Mouse (Mus musculus) MEL (cell line): Measurements from ENCODE around the gene P2rx7. TPM values are rescaled to one million over a fixed set of nuclear protein-coding genes. Genes with fewer than 3 reads are reported as not detected.

ENCODE experiments used
- DNase-seq: peaks from one replicate; pipeline ENCODE4 v3.0.0; 2011; ENCODE audit warnings: low read depth, low spot score
- H3K27ac ChIP-seq: 2 replicates; pipeline ENCODE4 v1.5.1; 2012; ENCODE audit warnings: low read depth, mild to moderate bottlenecking, control low read depth, low read length, moderate library complexity; ENCODE audit not compliant: control insufficient read depth
- H3K27me3 ChIP-seq, 2 experiments: fragments of 150-350 bp in 1 of 2; sonication (generic) in 1 of 2; 2 replicates each; pipeline ENCODE4 v1.6.1; 2012; ENCODE audit warnings: low read length in 2 of 2, mild to moderate bottlenecking in 2 of 2, improper control_type of control experiment in 1 of 2, moderate library complexity in 1 of 2; ENCODE audit not compliant: insufficient read depth in 2 of 2, control insufficient read depth in 1 of 2
- H3K36me3 ChIP-seq, 2 experiments: 2 replicates each; pipeline ENCODE4 v1.6.1; 2012 to 2014; ENCODE audit warnings: low read length in 2 of 2, improper control_type of control experiment in 1 of 2, inconsistent platforms in 1 of 2, mild to moderate bottlenecking in 1 of 2; ENCODE audit not compliant: insufficient read depth in 2 of 2, control insufficient read depth in 1 of 2
- H3K4me1 ChIP-seq, 2 experiments: fragments of 150-350 bp in 1 of 2; sonication (generic) in 1 of 2; 2 replicates each; pipeline ENCODE4 v1.6.1; 2012; ENCODE audit warnings: low read length in 2 of 2, improper control_type of control experiment in 1 of 2, mild to moderate bottlenecking in 1 of 2; ENCODE audit not compliant: insufficient read depth in 2 of 2, control insufficient read depth in 1 of 2
- H3K4me3 ChIP-seq, 2 experiments: fragments of 150-350 bp in 1 of 2; sonication (generic) in 1 of 2; 2 replicates each; pipeline ENCODE4 v1.5.1; 2012; ENCODE audit warnings: low read depth in 2 of 2, low read length in 2 of 2, mild to moderate bottlenecking in 2 of 2, moderate library complexity in 2 of 2, control low read depth in 1 of 2, improper control_type of control experiment in 1 of 2; ENCODE audit not compliant: control insufficient read depth in 1 of 2, insufficient read depth in 1 of 2
- H3K79me2 ChIP-seq: 2 replicates; pipeline ENCODE4 v1.6.1; 2012; ENCODE audit warnings: mild to moderate bottlenecking, low read length, moderate library complexity; ENCODE audit not compliant: control insufficient read depth, poor library complexity, insufficient read depth
- H3K9ac ChIP-seq: 2 replicates; pipeline ENCODE4 v1.6.1; 2012; ENCODE audit warnings: low read depth, mild to moderate bottlenecking, control low read depth, low read length, moderate library complexity; ENCODE audit not compliant: control insufficient read depth, poor library complexity, severe bottlenecking
- H3K9me3 ChIP-seq: fragments of 150-350 bp; sonication (generic); replicated peaks from 2 replicates; pipeline ENCODE4 v1.6.1; 2012; ENCODE audit warnings: mild to moderate bottlenecking, low read length, improper control_type of control experiment, moderate library complexity; ENCODE audit not compliant: insufficient read depth
- BHLHE40 ChIP-seq: IDR thresholded peaks from 2 replicates; pipeline ENCODE4 v1.6.1; 2012; ENCODE audit warnings: low read depth, mild to moderate bottlenecking, inconsistent platforms, low read length, improper control_type of control experiment, borderline replicate concordance
- CHD1 ChIP-seq: IDR thresholded peaks from 2 replicates; pipeline ENCODE4 v1.6.1; 2012; ENCODE audit warnings: low read depth, mild to moderate bottlenecking, inconsistent platforms, low read length, improper control_type of control experiment
- EP300 ChIP-seq, 2 experiments: IDR thresholded peaks; 2 replicates each; pipeline ENCODE4 v1.6.1; 2011; ENCODE audit warnings: improper control_type of control experiment in 2 of 2, low read length in 2 of 2, low read depth in 1 of 2, mild to moderate bottlenecking in 1 of 2
- ETS1 ChIP-seq: IDR thresholded peaks from 2 replicates; pipeline ENCODE4 v1.6.1; 2012; ENCODE audit warnings: low read depth, mild to moderate bottlenecking, inconsistent platforms, low read length, improper control_type of control experiment, moderate library complexity
- GABPA ChIP-seq: IDR thresholded peaks from 2 replicates; pipeline ENCODE4 v1.6.1; 2012; ENCODE audit warnings: low read depth, mild to moderate bottlenecking, inconsistent platforms, low read length, improper control_type of control experiment, moderate library complexity
- GATA1 ChIP-seq: IDR thresholded peaks from 2 replicates; pipeline ENCODE4 v1.6.1; 2011; ENCODE audit warnings: low read depth, low read length, improper control_type of control experiment
- HCFC1 ChIP-seq: IDR thresholded peaks from 2 replicates; pipeline ENCODE4 v1.6.1; 2012; ENCODE audit warnings: low read depth, mild to moderate bottlenecking, inconsistent platforms, low read length, improper control_type of control experiment, moderate library complexity
- JUND ChIP-seq: IDR thresholded peaks from 2 replicates; pipeline ENCODE4 v1.6.1; 2011; ENCODE audit warnings: low read depth, mild to moderate bottlenecking, improper control_type of control experiment, low read length
- KAT2A ChIP-seq: conservative IDR thresholded peaks from 2 replicates; pipeline ENCODE4 v1.6.1; 2012; ENCODE audit warnings: low read depth, low read length, improper control_type of control experiment, inconsistent platforms
- MAX ChIP-seq: IDR thresholded peaks from 2 replicates; pipeline ENCODE4 v1.6.1; 2011; ENCODE audit warnings: low read length, improper control_type of control experiment
- MAZ ChIP-seq: IDR thresholded peaks from 2 replicates; pipeline ENCODE4 v1.6.1; 2012; ENCODE audit warnings: low read depth, mild to moderate bottlenecking, inconsistent platforms, low read length, improper control_type of control experiment
- MEF2A ChIP-seq: IDR thresholded peaks from 2 replicates; pipeline ENCODE4 v1.6.1; 2014; ENCODE audit warnings: low read depth, mild to moderate bottlenecking, inconsistent platforms, low read length, improper control_type of control experiment; ENCODE audit not compliant: poor library complexity, insufficient replicate concordance, severe bottlenecking; ENCODE audit errors: extremely low read depth
- MYB ChIP-seq: IDR thresholded peaks from 2 replicates; pipeline ENCODE4 v1.6.1; 2011; ENCODE audit warnings: mild to moderate bottlenecking, low read depth, low read length, improper control_type of control experiment
- MYC ChIP-seq: IDR thresholded peaks from 2 replicates; pipeline ENCODE4 v1.6.1; 2011; ENCODE audit warnings: low read depth, mild to moderate bottlenecking, low read length, improper control_type of control experiment, moderate library complexity
- NELFE ChIP-seq: IDR thresholded peaks from 2 replicates; pipeline ENCODE4 v1.6.1; 2011; ENCODE audit warnings: low read depth, low read length, improper control_type of control experiment
- POLR2A ChIP-seq, 2 experiments: IDR thresholded peaks; 2 replicates each; pipeline ENCODE4 v1.6.1; 2011 to 2012; ENCODE audit warnings: low read length in 2 of 2, mild to moderate bottlenecking in 2 of 2, control low read depth in 1 of 2, improper control_type of control experiment in 1 of 2, low read depth in 1 of 2, moderate library complexity in 1 of 2; ENCODE audit not compliant: control insufficient read depth in 1 of 2, insufficient read depth in 1 of 2, poor library complexity in 1 of 2
- POLR2AphosphoS2 ChIP-seq: IDR thresholded peaks from 2 replicates; pipeline ENCODE4 v1.6.1; 2011; ENCODE audit warnings: low read length, improper control_type of control experiment
- RAD21 ChIP-seq: IDR thresholded peaks from 2 replicates; pipeline ENCODE4 v1.6.1; 2011; ENCODE audit warnings: mild to moderate bottlenecking, low read depth, low read length, improper control_type of control experiment
- RCOR1 ChIP-seq: IDR thresholded peaks from 2 replicates; pipeline ENCODE4 v1.6.1; 2012; ENCODE audit warnings: low read depth, mild to moderate bottlenecking, inconsistent platforms, low read length, improper control_type of control experiment
- SMC3 ChIP-seq: IDR thresholded peaks from 2 replicates; pipeline ENCODE4 v1.6.1; 2011; ENCODE audit warnings: low read depth, low read length, improper control_type of control experiment
- TAL1 ChIP-seq: IDR thresholded peaks from 2 replicates; pipeline ENCODE4 v1.6.1; 2012; ENCODE audit warnings: mild to moderate bottlenecking, inconsistent platforms, low read length, moderate library complexity, mixed read lengths
- TBP ChIP-seq: IDR thresholded peaks from 2 replicates; pipeline ENCODE4 v1.8.0; 2011; ENCODE audit warnings: low read depth, low read length, improper control_type of control experiment
- TCF12 ChIP-seq: IDR thresholded peaks from 2 replicates; pipeline ENCODE4 v1.6.1; 2014; ENCODE audit warnings: low read depth, mild to moderate bottlenecking, inconsistent platforms, low read length, improper control_type of control experiment, moderate library complexity
- USF1 ChIP-seq: IDR thresholded peaks from 2 replicates; pipeline ENCODE4 v1.6.1; 2014; ENCODE audit warnings: low read depth, mild to moderate bottlenecking, inconsistent platforms, low read length, improper control_type of control experiment, moderate library complexity
- ZKSCAN1 ChIP-seq: IDR thresholded peaks from 2 replicates; pipeline ENCODE4 v1.6.1; 2012; ENCODE audit warnings: low read depth, mild to moderate bottlenecking, inconsistent platforms, low read length, improper control_type of control experiment, moderate library complexity
- ZMIZ1 ChIP-seq: IDR thresholded peaks from 2 replicates; pipeline ENCODE4 v1.6.1; 2012; ENCODE audit warnings: low read depth, mild to moderate bottlenecking, inconsistent platforms, low read length, improper control_type of control experiment, moderate library complexity
- polyA plus RNA-seq, 2 experiments: library from polyadenylated mRNA; stranded (reverse) in 1 of 2; unstranded in 1 of 2; fragments of >175 nt in 1 of 2; fragments of >200 nt in 1 of 2; gene quantifications; 2 replicates each; pipeline versions ENCODE4 v1.2.1 to v1.2.4; 2012; ENCODE audit warnings: low replicate concordance in 2 of 2, low read depth in 1 of 2; ENCODE audit not compliant: insufficient read length in 2 of 2, insufficient read depth in 1 of 2, missing spikeins in 1 of 2
- total RNA-seq: library from RNA; depleted of rRNA; stranded (reverse); fragments of 300-350 nt; gene quantifications from 2 replicates; pipeline ENCODE4 v1.2.3, GENCODE M21; 2012

P2rx7 gene
- total and polyA plus RNA-seq, 3 experiments, result 29.3 to 254 (median 40.8) TPM

DNA sequence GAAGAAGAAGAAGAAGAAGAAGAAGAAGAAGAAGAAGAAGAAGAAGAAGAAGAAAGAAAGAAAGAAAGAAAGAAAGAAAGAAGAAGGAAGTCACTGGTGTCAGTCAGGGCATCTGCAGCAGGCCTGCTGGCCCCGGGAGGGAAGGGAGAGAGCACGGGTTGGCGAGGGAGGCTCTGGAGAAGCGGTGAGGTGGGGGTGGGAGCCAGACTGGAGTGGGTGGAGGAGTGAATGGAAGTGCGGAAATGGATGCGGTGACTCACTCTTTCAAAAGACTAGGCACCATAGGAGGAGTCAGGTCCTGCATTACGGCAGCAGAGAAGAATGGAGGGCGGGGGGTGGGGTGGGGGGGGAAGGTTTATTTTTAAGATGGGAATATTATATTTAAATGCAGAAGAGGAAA, 5.6 kb downstream of the P2rx7 start:
- TF ChIP-seq GABPA (no peak), USF1 (peak; percentile 5; the same call in 1 of the 2 replicates)
- no peak for DNase-seq
- H3K27ac ChIP-seq, result peak overlapping the region; percentile 67
- peak overlapping the region; percentile 60 for H3K9ac ChIP-seq
- peaks cover 26% of the 10 kb centered on the region for H3K79me2 ChIP-seq
- peaks cover 36 to 73% of the 10 kb centered on the region in 2 experiments for H3K4me1 ChIP-seq
- H3K9me3 ChIP-seq, result no peaks in the 10 kb centered on the region
- H3K27me3 ChIP-seq, result no peaks in the 10 kb centered on the region
- peaks cover 0 to 67% of the 10 kb centered on the region in 2 experiments; a peak in 3 of 4 replicates for H3K36me3 ChIP-seq
- peak overlapping the region; percentile 32 to 36 for H3K4me3 ChIP-seq

DNA sequence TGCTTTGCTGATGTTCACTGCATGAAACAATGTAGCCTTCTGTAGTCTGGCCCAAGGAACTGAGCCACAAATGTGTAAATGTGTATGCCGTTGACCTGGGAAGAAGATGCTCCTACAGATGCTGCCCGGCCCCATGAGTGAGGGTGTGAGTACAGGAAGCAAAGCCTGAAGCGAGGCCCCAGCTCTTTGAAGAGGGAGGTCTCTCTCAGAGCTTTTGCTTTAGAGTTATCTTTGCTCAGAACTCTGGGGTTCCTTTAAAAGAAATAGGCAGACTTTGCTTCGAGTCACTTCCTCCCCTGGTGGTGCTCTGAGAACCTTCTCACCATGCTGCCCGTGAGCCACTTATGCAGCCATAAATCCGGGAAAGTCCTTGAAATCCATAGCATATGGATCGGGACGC, 6.4 kb downstream of the P2rx7 start:
- Histone ChIP-seq H3K4me1 (peaks cover 29 to 68% of the 10 kb centered on the region in 2 experiments), H3K36me3 (peaks cover 0 to 60% of the 10 kb centered on the region in 2 experiments; a peak in 3 of 4 replicates), H3K27ac (peak overlapping the region; percentile 67), H3K9ac (peak overlapping the region; percentile 60), H3K27me3 (no peaks in the 10 kb centered on the region), H3K9me3 (no peaks in the 10 kb centered on the region), H3K79me2 (peaks cover 26% of the 10 kb centered on the region), H3K4me3 (peak overlapping the region; percentile 31 to 36)
- TF ChIP-seq TBP, result 0 out of 2 replicates have a peak, but pooled peaks have one; percentile 27
- TF ChIP-seq NELFE, result no peak
- 0 out of 2 replicates have a peak, but pooled peaks have one; percentile 14 for TF ChIP-seq USF1
- peak; percentile 61 for DNase-seq

DNA sequence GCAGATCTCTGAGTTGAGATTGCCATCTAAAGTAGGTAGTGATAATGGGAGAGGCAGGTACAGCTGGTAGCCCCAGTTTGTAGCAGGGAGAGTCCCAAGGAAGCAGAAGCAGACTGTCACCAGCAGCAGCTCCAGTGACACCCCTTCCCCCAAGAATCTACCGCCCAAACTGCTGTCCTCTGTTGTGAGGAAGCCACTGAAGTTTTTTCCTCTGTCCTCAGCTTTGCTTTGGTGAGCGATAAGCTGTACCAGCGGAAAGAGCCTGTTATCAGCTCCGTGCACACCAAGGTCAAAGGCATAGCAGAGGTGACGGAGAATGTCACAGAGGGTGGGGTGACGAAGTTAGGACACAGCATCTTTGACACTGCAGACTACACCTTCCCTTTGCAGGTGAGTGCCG, 8.8 kb downstream of the P2rx7 start:
- Histone ChIP-seq H3K4me3 (peak overlapping the region; percentile 18 to 51), H3K79me2 (peaks cover 24% of the 10 kb centered on the region), H3K9ac (peak overlapping the region; percentile 60), H3K27ac (peak overlapping the region; percentile 86), H3K36me3 (peaks cover 0 to 40% of the 10 kb centered on the region in 2 experiments; a peak in 3 of 4 replicates), H3K9me3 (no peaks in the 10 kb centered on the region), H3K4me1 (peaks cover 20 to 44% of the 10 kb centered on the region in 2 experiments), H3K27me3 (no peaks in the 10 kb centered on the region)
- peak; percentile 95 for DNase-seq
- TF ChIP-seq JUND, result 0 out of 2 replicates have a peak, but pooled peaks have one; percentile 56
- TF ChIP-seq TBP, result peak; percentile 35; the same call in 1 of the 2 replicates
- TF ChIP-seq POLR2A (IDR thresholded peaks at IDR 0.05; ENCODE audit: control insufficient read depth in 1 of 2, insufficient read depth in 1 of 2, low read depth in 1 of 2, low read length in 2 of 2, poor library complexity in 1 of 2), result peak in 1 of 2 experiments; percentile 39; a peak in 1 of 4 replicates
- peak; percentile 66 for TF ChIP-seq BHLHE40
- no peak for TF ChIP-seq MAX
- TF ChIP-seq ETS1, result peak; percentile 95
- TF ChIP-seq MYC, result peak; percentile 71; the same call in 1 of the 2 replicates
- TF ChIP-seq TAL1, result peak; percentile 97
- TF ChIP-seq RCOR1, result peak; percentile 94
- TF ChIP-seq POLR2AphosphoS2, result no peak
- peak; percentile 51; the same call in 1 of the 2 replicates for TF ChIP-seq HCFC1
- peak; percentile 8; the same call in 1 of the 2 replicates for TF ChIP-seq SMC3
- no peak for TF ChIP-seq ZKSCAN1
- TF ChIP-seq MYB, result peak; percentile 67; the same call in 1 of the 2 replicates
- peak; percentile 59 for TF ChIP-seq MAZ
- TF ChIP-seq EP300 (IDR thresholded peaks at IDR 0.05; ENCODE audit: low read depth in 1 of 2, low read length in 2 of 2), result peak; percentile 96 to 98
- TF ChIP-seq ZMIZ1, result no peak
- peak; percentile 98 for TF ChIP-seq GATA1
- TF ChIP-seq RAD21, result no peak
- TF ChIP-seq CHD1, result no peak
- peak; percentile 98 for TF ChIP-seq TCF12
- TF ChIP-seq KAT2A, result no peak
- no peak for TF ChIP-seq MEF2A
